Mouse (Mus musculus) heart, postnatal 25 days (tissue): ENCODE results near the gene Pgghg. TPM values are rescaled to one million over a fixed set of nuclear protein-coding genes. Genes with fewer than 3 reads are reported as not detected.
"Not testable (repeated sequence)": the region's sequence is repeated elsewhere in the genome, so short reads cannot be mapped to it uniquely, and the experiment has no call there.

Experiments
- DNase-seq: peaks from one replicate; pipeline ENCODE4 v3.0.0; 2022; ENCODE audit warnings: low spot score
- intact Hi-C: fragments of 180-260 bp; cut with DNase I; formaldehyde crosslinking; loops from one replicate; pipeline ENCODE4 v1.15.1; 2025
- total RNA-seq, 2 experiments: library from RNA; stranded (reverse); gene quantifications; 2 replicates each; pipeline ENCODE4 v1.2.3; 2021

Gene Pgghg
- total RNA-seq, 2 experiments from 2014 or later = 4.6 to 5.2 TPM

DNA sequence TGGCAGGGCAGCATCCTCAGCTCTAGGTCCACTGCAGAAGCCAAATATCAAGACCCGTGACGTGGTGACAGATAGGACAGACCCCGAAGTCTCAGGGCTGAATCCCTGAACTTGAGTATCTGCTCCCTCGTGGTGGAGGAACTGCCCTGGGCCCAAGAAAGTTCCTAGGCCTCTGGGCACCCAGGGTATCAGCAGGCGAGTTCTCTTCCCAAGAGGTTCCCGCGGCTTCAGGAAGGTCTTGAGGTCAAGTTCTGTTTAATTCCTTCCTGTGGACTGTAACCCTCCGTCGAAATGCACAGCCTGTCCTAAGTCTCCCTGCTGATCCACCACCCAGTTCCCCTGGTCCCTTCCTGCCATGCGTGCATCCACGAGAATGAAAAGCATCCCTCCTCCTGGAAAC is 11.9 kb downstream of the Pgghg start:
- DNase-seq = no peak
- intact Hi-C loops = no loop called here

DNA sequence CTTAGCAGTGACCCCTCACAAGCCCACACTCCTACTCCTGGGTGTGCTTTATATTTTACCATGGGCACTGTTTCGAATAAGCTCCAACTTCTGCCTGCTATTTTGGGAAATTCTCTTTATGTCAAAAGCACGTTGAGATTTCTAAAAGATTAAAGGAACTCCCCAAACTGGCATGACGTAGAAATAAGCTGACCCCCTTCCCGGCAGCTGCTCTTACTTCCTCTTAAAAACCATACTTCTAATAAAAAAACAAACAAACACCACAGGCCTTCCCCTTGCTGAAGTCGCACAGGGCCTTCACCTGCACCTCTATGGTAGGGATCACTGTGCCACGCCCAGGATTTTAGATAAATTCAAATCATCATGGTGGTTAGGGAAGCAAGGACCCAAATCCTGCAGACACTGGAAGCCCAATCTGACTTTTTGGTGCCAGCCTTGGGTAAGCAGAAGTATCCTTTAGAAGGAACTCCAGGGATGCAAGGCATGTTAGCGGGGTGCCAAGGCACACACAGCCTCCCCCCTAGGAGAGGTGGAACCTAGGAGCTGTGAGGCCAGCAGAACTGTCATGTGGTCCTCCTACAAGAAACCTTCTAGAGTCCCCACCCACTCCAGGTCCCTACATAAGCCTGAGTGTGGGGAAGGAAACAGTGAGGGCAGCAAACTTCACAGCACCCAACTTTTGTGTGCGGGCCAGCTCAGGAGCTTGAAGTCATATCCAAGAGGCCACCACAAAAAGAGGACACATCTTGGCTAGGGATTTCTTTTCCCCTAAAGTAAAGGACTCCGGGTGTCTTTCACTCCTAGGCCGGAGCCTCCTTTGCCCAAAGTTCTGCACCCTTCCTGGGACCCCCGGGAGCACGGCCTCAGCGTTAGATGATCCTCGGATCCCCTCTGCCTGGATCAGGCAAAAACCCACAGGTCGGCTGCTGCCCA is 12.9 kb downstream of the Pgghg start:
- no peak for DNase-seq

DNA sequence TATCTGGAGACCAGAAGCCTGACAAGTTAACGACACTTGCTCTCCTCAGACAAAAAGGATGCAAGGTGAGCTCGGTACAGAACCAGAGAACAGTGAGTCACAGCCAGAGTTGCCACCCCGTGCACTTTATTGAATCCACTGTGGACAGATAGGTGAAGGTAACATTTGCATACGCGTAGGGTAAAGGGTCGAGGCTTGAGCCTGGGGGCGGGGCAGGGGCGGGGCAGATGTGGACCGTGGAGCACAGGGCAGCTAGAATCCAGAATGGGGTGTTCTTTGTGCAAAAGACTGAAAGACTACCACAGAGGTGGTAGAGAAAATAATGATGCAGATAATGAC is 13.5 kb downstream of the Pgghg start:
- DNase-seq = no peak
- intact Hi-C loops = loop anchor here (5.0 kb wide), 1 partner anchor 218 kb away; the partner anchor contains the start of gene Rnh1

More for the DNA sequence above, 12.9 kb downstream of the Pgghg start:
- intact Hi-C loops = no loop called here

DNA sequence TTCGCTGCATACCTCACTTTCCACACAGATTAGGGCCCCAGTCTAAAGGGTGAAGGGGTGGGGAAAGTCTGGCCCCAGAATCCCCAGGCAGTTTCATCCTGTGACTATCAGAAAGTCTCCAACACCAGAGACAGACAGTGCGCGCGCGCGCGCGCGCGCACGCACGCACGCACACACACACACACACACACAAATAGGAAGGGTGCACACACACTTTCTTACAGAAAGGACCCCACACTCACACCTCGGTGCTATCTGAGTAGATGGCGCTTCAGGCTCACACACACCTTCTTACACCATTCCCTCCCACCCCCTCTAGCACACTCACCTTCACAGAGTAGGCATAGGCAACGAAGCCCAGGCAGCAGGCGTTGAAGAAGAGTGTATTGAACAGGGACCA is 14.2 kb downstream of the Pgghg start:
- no peak for DNase-seq
- intact Hi-C loops = loop anchor here (5.0 kb wide), 1 partner anchor 217 kb away; the partner anchor contains the start of gene Rnh1

DNA sequence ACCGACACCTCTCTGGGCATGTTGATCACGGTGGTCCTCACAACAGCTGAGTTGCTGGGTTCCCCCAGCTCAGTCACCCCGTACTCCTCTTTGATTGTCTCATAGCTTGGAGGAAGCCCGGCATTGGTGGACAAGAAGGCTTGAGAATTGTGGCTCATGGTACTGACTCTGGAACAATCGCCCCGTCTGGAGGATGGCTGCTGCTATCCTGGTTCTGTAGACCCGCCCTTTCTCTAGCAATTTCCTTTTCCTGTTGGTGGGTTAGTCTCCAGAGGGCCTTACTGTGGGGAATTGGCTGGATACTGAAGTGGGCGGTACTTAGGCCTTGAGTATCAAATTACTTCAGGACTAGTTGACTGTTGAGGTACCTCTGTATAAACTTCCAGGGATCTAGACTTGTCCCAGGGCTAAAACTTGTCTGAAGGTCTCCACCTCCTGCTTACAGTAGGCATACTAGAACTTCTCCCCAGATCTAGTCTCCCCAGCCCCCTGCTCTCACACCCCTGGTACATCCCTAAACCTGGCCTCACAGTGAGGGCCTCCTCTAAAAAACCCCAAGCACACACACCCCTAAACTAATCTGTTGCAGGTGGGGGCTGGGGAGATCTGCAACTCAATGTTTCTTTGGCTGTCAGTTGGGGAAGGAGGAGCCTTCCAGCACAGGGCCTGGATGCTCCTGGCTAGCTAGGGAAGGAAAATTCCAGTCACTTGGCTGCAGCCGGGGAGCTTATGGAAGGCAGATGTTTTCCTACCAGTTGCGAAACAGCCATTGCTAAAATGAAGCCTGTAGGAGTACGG is 14.8 kb downstream of the Pgghg start, which contains the start of the genes Gm45717 and Ifitm2:
Gene Gm45717, minus strand, starts transcription at position 180 of the 798 bp plus-strand sequence.
Gene Ifitm2, minus strand, starts transcription at position 230 of the 798 bp plus-strand sequence.
- DNase-seq = peak; percentile 84
- intact Hi-C loops = loop anchor here (5.0 kb wide), 1 partner anchor 216 kb away; the partner anchor contains the start of gene Rnh1

DNA sequence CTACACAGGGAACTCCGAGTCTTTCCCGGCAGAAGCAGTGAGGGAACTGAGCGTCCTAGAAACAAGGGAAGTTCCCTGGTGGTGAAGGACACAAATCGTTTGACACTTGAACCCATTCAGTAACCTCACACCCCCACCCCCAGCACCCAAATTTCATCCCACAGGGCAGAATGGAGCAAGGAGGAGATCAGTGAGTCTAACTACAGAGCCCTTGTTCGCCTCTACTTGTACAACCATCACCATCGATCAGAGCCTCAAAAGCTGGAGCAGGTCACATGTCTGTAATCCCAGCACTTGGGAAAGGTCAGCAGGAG is 15.3 kb downstream of the Pgghg start:
- intact Hi-C loops = loop anchor here (5.0 kb wide), 1 partner anchor 216 kb away; the partner anchor contains the start of gene Rnh1
- no peak for DNase-seq

DNA sequence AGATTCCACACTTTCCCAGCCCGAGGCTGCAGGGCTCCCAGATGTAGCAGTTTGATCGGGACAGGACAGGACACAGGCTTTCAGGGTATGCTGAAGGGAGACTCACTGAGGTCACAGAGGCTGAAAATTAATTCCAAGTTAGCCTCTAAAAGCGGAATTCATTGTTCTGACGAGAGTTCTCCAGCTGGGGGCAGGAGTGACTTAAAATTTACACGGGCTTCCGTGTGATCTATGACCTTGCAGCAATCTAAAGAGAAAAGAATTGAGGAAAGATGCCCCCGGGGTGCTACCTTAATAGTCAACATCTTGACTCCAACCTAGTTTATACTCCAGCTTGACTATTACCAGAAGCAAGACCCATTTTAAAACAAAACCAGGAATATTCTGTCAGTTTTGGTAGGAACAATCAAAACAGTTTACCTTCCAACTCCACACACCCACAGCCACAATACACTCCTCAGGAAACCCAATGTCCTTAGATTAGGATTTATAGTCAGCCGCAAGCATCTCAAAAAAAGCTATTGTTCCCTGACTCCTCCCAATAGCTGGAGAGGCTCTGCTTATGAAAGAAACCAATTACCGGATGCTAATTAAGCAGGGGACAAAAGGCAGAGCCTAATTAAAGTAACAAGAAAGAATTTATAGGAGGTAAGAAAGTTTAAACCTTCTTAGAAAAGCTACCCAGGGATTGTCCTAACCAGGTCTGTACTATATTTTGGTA is 18.1 kb downstream of the Pgghg start:
- no peak for DNase-seq
- intact Hi-C loops = loop anchor here (1.0 to 5.0 kb wide), 3 partner anchors 49 to 213 kb away; partner anchors contain the start of gene Rnh1

DNA sequence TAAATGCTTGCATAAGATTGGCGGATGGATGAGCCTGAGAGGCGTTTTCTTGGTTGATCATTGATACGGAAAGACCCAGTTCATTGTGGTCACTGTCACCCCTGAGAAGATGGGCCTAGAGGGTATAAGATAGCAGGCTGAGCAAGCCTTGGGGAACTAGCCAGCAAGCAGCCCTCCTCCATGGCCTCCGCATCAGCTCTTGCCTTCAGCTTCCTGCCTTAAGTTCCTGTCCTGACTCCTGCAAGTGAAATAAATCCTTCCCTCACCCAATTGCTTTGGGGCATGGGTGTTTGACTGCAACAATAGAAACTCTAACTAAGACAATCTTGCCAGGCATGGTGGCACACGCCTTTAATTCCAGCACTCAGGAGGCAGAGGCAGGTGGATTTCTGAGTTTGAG is 18.8 kb downstream of the Pgghg start:
- DNase-seq = no peak
- intact Hi-C loops = no loop called here

DNA sequence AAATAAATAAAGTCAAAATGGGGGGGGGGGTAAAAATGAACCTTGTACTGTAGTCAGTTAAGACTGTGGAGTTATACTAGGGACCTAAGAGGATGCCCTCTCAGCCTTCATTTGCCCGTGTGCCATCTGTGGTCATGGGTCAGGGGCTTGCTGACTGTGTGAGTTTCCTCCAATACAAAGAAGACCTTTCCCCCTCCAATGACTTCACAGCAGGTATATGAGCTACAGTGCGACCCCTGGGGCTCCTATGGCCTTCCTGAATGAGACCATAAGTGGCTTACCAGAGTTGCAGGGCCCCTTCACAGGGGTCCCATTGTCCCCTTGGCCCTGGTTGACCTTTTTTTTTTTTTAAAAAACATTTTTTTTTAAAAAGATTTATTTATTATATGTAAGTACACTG is 20.2 kb downstream of the Pgghg start:
- intact Hi-C loops = no loop called here

DNA sequence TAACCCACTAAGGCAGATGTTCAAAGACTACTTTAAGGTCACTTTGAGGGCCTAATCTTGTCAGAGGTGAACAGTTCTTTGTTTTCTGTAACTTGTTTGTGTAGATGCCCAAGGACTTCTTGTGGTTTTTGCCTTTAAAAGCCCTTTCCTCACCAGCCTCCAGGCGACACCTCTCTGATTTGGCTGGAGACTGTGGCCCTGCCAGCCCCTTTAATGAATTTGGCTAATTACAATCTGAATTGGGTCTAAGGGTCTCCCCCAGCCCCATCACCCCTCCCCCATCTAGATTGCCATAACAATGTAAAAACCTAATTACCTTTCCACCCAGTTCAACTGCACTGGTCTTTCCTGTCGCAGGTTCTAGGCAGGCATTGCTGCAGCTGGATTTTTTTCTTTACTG is 21.5 kb downstream of the Pgghg start:
- intact Hi-C loops = no loop called here
- no peak for DNase-seq

More for the DNA sequence above, 20.2 kb downstream of the Pgghg start:
- no peak for DNase-seq

DNA sequence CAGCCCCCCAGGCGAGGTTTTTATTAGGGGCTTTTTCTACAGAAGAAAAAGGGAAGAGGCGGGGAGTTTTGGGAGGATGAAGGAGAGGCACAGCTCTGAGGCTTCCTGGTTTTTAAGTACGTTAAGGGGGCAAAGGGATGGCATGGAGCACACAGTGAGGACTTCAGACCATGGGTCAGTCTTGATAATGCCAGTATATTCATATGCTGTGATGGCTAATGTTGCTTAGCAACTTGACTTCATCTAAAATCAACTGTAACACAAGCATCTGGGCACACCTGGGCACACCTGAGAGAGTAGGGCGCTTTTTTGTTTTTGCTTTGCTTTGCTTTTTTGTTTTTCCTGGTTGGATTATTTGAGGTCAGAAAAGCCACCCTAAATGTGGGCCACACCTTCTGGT is 25.7 kb downstream of the Pgghg start, which contains the start of gene Ifitm1:
Gene Ifitm1, plus strand, starts transcription at position 301 of the 400 bp plus-strand sequence.
- no peak for DNase-seq
- intact Hi-C loops = loop anchor here (2.0 kb wide), 1 partner anchor 42 kb away; no protein-coding TSS in a partner anchor

DNA sequence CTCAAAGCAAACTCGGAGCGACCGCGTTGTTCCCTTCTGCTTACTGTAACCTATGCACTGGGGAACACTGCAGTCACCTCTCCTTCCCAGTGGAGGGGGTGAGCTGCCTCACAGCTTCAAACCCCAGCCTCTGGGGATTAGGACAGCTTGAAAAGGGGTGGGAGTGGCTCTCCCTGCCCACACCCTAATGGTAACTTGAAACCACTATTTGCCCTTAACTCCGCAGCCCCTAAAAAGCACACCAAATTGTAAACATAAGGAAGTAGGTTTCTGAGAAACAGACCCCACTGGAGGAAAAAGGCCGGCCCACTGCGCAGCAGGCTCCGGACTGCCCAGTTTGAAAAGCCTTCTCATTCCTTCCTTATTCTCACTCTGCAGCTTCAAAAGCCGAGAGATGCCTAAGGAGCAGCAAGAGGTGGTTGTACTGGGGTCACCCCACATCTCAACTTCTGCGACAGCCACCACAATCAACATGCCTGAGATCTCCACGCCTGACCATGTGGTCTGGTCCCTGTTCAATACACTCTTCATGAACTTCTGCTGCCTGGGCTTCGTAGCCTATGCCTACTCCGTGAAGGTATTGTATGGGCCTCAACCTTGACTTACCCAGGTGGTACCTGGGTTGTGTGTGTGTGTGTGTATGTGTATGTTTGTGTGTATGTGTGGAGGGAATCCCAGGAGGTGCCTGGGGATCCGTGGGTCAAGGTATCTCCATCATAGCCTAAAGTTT is 26.8 kb downstream of the Pgghg start:
- intact Hi-C loops = loop anchor here (2.0 kb wide), 1 partner anchor 41 kb away; no protein-coding TSS in a partner anchor
- DNase-seq = no peak

DNA sequence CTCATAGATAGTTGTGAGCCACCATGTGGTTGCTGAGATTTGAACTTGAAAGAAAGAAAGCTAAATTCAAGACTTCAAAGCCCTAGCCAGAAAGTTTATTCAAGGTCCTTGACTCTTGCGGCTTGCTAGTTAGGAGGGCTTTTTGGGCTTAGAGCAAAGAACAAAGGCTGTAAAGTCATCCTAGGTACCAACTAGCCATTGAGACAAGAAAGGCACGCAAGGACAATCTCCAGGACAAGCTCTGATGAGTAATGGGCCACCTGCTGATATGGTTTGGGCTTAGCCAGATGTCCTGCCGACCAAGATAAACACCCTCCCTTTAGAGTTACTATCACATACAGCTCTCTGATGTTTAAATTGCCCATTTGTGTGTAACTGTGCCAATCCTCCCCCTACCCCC is 27.5 kb downstream of the Pgghg start:
- intact Hi-C loops = not testable (repeated sequence)

DNA sequence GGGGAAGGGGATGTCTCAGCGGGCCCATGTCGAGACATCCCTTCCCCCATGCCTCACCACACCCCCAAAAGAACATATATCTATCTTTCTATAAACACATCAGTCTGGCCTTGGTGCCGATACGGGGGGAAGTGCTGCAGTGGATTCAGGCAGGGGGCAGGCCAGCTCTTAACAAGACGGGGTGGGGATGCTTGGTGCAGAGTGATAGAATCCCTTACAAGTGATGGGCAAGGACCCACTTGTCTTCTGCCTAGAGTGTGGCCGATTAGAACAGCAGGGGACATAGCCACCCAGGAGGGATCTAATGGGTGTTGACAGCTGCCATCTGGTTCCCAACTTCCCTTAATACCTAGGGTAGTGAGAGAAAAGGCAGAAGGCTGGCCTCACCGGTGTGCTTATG is 29.7 kb downstream of the Pgghg start:
- intact Hi-C loops = no loop called here

More for the DNA sequence above, 27.5 kb downstream of the Pgghg start:
- not testable (repeated sequence) for DNase-seq

DNA sequence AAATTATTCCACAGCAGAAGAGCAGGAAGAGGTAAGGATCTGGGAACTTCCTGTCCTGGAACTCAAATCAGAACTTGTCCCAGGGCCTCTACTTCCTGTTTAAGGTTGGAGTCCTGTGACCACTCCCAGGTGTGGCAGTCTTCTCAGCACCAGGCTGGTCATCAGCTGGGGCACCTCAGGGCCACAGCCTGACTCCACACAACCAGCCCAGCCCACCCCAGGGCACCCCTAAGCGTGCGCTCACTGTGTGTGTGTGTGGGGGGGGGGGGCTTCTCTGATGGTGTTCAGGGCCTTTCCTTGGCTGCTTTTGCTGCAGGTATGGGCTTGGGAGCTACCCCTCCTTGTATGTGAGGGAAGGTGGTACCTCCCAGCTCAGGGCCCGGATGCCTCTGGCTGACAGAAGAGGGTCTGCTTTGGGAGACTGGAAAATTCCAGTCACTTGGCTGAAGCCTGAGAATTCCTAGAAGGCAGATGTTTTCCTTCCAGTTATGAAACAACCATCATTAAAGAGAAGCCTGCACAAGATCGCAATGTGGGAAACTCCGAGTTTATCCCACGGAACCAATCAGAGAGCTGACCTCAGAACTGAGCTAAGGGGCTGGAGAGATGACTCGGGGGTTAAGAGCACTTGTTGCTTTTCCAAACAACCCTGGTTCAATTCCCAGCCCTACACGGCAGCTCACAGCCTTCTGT is 30.4 kb downstream of the Pgghg start:
- intact Hi-C loops = no loop called here
- DNase-seq = peak; percentile 44

More for the DNA sequence above, 29.7 kb downstream of the Pgghg start:
- no peak for DNase-seq

DNA sequence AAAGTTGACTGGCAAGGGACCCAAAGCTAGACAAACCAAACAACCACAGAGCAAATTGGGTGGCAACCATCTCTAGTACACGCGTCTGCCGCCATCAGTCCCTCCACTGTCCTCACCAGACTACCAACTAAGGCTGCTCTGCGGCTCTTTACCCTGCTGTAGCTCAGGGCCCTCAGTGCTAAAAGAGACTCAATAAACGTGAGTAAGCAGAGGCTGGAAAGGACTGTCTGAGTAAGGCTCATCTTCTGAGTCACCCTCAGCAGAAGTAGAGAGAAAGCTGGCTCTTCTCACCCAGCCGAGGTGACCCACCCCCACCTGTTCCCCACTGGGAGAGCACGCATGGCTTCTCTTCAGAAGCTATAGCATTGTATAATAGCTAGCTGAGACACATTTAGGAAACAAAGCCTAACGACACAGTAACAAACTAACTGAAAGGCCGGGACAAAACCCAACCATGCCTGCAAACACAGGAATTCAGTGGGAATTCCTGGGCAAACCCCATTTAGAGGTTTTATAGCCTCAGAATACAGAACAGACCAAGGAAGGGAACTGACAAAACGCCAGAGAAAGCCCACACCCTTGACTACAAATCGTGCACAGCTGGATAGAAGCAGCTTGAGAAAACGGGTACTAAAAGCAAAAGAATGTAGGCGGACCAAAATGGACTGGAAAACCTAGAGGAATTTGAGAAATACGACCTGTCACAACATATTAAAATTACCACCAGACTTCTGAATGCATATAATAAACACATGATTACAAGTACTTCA is 32.4 kb downstream of the Pgghg start:
- DNase-seq = no peak
- intact Hi-C loops = no loop called here

DNA sequence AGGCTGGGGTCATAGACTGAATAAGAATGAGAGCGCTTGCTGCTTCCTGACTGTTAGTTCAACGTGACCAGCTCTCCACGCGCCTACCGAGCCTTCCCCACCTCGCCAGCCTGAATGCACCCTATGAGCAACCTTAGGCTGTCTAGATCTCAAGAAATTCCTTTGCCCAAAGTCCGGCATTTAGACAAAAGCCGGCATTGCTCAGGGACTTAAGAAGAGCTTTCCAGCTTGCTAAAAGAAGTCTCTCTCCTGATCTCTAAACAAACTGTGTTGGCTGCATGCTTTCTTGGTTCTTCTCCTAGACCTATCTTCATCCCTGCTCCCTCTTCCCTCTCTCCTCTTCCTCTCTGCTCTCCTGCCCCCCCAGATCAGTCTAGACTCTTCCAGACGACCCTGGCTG is 33.7 kb downstream of the Pgghg start:
- intact Hi-C loops = no loop called here
- DNase-seq = no peak

DNA sequence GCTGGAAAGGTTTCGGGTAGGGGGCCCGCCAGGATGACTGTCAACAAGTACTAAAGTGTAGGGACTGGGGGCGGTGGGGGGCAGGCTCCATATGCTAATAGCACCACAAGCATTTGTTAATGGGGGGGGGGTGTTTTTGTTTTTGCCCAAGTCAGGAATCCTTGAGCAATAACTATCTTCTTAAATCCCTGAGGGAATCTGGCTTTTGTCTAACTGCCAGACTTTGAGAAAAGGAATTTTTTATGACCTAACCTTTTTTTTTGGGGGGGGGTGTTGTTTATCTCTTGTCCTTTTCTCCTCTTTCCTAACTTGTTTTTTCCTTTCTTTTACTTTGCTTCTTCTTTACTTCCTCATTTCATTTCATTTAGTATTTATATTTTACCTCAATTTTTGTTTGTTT is 34.3 kb downstream of the Pgghg start:
- DNase-seq = no peak
- intact Hi-C loops = no loop called here
